Mouse (Mus musculus) naive thymus-derived CD4-positive, alpha-beta T cell, adult 2 months (primary cell): ENCODE measurements around the gene Tmem9.

ENCODE experiments used
- DNase-seq: peaks from one replicate; pipeline ENCODE4 v3.0.0-alpha.2; 2011; ENCODE audit warnings: low read depth

Gene Tmem9

DNA sequence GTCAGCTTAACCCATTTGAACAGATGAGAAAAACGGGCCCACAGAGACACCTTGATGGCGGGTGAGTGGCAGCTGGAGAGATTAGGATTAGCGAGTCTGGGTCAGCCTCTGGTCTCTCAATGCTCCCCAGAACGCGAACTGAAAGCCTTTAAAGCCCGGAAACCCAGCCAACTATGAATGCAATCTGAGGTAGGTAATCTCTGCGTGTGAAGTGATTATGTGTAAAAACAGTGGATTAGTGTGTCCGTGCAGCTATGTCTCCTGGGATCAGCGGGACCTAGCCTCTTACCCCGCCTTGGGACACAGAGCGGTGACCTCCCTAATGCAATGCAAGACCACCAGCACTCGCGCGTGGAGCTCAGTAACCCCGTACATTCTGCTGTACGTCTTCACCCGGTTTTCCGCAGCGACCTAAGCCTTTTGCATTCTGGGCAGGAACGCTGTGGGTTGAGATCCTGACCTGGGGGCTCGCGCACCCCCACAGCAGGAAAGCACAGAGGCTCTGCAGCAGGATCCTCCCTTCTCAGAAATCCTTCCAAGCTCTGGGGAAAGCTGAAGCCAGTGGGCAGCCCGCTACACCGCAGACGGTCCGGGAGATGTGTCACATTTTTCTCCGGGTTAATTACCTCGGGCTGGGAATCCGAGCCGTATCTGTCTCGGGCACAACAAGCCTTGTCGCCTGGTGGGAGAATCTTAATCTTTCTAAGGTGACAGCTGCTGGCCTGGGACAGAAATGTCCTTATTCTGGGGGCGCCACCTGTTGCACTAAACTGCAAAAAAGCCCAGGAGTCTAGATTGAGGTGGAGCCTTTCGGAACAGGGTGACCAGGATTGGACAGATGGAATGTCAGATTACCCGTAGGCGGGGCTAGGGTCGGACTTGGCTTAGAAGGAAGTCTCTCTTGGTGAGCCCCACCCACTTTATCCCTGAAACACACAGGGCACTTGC lies at the start of gene Tmem9:
Gene Tmem9, plus strand, starts transcription at position 940 of the 948 bp plus-strand sequence.
- peak; percentile 18 for DNase-seq

GRCm38 (mm10) chr1:135958483-135958882 lies 49.5 kb upstream of the Tmem9 start:
- DNase-seq, result peak; percentile 59

- no peak for DNase-seq
These were observed 44.8 kb upstream of the Tmem9 start for GRCm38 (mm10) chr1:135963177-135963576.

DNA sequence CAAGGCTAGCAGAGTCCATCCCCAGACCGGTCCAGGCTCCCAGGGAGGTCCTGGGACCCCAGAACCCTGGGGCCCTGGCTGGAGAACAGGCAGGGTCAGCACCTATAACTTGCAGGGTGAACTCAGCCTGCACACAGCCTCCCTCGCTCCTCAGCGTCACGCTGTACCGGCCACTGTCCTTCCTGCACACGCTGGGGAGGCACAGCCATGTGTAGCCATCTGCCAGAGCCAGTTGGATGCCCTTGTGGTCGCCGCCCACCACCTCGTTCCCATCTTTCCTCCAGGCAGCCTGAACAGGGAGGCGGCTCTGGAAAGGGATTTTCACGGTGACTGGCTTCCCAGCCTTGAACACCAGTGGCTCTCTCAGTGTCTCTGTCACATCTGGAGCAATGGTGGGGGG lies 43.4 kb upstream of the Tmem9 start:
- DNase-seq, result no peak

DNA sequence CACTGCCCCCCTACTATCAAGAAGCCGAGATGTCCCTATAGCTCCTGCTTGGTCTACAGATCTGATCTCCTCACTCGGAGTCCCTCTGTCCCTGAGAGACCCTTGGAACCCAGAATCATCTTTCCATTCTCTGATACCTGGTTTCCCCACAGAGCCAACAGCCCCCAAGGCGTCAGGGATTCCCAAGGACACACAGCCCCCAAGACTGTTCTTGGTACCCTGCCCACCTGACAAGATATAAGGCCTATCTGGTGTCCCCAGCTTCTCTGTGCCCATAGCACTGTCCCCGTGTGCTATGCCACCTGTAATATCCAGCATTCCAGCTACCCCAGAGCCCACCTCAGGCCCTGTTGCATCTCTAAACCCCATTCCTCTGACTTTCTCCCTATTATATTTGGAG lies 40.2 kb upstream of the Tmem9 start:
- DNase-seq, result no peak

DNA sequence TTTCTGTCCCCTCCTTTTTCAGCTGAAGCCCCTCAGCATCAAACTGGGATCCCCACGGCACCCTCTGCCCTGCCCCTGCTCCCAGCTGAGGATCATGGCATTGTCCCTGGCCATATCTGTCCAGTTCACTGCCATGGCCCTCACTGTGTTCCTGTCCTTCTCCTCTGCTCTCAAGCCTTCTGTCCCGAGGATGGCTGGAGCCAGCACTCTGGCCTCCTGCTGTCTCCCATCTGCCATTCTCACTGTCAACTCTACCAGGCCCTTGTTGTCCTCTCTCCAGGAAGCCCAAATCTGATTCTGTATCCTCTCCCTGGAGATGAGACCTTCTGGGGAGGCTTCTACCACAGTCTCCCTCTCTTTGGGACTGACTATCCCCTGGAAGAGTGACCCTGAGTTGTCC lies 37.5 kb upstream of the Tmem9 start:
- no peak for DNase-seq

DNA sequence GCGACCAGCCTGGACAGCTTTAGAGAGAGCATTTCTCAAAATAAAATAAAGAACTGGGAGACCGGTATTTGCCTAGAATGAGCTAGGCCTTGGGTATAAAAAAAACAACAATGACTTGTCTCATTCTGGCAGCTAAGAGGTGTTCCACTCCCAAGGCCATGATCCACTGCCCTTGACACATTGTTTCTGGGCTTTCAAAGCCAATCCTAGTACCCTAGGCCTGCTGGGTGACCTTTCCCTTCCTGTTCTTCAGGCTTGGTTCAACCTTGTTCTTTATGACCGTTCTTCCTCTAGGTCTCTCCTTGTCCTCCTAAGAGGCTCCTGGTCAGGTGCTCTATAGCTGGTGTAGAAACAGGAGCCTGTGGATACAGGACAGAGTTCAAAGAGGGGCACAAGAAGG lies 35.4 kb upstream of the Tmem9 start:
- DNase-seq, result no peak

- DNase-seq, result no peak
These were observed 23.8 kb upstream of the Tmem9 start for GRCm38 (mm10) chr1:135984105-135984504.

DNA sequence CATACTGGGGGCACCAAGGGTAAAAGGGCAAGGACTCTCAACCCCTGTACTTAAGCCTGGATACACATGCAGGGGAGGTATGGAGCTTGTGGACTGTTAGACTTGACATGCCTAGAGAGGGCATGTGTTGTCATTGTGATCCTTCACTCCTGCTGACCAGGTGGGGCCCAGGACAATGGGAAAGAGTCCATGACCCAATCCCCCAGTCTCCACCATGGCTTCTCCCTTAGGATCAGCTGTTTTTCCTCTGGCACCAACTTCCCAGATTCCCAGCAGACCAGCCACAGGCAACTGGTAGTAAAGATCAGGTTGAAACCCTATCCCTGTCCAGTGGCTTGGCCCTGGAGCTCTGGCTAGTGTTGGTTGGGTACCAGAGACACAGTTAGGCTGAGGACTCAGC lies 18.1 kb upstream of the Tmem9 start:
- no peak for DNase-seq

DNA sequence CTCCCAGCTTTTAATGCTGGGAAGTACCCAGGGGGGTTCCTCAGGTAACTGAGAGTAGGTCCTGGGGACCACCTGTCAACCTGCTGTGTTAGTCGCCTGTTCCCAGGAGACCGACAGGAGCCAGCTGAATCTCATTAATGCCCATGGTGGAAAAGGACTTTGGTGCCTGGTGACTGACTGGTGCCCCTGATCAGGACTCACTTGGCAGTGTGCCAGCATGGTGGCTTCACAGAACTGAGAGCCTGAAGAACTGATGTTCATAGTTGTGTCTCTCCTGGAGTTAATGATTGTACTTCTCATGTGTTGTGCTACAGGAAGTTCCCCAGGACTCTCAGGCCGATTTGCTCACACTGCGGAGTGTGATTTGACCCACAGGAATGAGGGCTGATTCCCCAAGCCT lies 14.5 kb upstream of the Tmem9 start:
- no peak for DNase-seq

DNA sequence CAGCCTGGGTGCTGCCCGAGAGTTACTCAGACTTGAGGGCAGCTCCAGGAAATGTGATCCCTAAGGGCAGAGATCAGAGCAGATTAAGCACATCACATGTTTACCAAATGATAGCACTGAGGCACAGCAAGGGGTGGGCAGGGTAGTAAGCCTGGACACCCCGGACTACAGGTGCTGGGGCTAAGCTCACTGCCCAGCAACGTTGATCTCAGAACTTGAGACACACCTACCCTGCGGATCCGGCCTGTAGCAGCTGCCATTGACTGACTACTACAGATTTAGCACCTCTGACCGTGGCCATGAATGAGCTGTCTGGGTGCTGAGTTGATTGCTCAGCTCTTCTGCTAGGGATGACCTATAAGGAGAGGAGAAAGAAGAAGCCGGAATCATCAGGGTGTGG lies 10.4 kb upstream of the Tmem9 start:
- DNase-seq, result no peak

DNA sequence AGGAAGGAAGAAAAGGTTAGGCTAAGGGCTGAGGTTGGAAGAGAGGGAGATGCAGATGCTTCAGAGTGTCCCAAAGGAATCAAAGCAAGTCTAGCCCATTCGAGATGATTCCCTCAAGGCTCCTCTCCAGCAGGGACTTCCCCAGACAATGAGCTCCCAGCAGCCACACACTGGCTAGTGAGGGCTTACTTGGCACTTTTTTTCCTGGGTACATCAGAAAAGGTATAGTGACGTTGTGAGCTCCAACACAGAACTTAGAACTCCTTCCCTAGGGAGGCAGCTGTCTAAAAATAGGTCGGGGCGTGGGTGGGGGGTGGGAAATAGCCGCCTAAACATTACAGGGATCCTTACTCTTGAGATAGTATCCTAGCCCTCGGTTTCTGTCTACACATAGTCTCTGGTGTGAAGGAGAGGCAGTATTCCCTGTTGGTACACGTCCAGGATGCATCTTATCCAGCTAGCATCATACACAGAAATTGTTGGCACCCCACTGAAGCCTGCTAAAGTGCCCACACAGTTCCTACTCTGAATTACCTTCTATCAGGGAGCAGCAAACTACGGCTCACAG lies 8.1 kb upstream of the Tmem9 start:
- DNase-seq, result no peak

DNA sequence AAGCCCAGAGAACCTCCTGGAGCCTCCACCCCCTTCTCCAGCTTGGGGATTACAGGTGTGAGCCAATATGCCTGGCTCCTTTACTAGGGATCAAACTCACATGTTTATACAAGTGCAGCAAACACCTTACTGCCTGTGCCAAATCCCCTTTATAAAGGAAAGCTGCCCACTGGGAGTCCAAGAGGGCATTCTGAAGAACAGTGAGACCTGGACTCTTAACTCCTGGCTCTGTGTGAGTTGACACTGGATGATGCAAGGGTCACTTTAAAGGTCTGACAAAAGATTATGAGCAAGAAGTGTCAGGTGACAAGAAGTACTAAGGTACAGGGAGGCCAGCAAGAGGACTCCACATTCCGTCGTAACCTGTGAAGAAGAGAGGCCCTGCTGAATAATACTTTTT lies 6.5 kb upstream of the Tmem9 start:
- DNase-seq, result no peak

DNA sequence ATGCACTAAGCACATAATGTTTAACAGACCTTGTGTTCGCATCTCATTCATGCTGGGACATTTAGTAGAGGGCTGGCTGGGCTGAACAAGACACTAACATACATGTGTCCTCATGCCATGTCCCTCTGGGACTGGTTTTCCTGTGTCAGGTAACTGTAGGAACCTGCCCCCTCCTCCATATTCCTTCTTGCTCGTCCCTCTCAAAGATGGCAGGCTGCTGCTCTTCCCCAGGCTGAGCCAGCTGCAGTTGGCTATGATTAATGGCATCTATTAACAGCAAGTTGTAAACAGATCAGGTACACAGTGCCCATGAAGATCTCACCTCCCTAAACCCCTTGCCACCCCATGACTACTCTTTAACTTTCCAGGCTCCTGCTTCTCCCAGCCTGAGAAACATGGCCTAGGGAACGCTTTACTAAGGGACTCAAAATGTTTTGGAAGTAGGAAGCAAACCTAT lies 1.6 kb upstream of the Tmem9 start, which contains the start of gene Igfn1:
Gene Igfn1, minus strand, starts transcription at position 51 of the 457 bp plus-strand sequence.
- DNase-seq, result no peak

- DNase-seq, result no peak
These were observed 196 bp downstream of the Tmem9 start for GRCm38 (mm10) chr1:136008159-136008533.

DNA sequence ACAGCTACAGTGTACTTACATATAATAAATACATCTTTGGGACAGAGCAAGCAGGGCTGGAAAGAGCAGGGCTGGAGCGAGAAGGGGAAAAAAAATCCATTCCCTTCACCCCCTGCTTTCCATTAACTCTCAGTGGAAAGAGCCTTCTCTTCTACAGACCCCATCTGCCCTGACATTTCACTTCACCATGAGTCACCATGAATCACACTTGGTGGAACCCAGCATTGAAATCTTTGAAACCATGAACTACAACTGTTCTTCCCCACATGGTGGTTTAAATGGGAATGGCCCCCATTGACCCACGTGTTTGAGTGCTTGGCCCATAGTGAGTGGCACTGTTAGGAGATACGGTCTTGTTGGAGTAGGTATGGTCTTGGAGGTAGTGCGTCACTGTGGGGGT lies 2.3 kb downstream of the Tmem9 start:
- DNase-seq, result no peak

DNA sequence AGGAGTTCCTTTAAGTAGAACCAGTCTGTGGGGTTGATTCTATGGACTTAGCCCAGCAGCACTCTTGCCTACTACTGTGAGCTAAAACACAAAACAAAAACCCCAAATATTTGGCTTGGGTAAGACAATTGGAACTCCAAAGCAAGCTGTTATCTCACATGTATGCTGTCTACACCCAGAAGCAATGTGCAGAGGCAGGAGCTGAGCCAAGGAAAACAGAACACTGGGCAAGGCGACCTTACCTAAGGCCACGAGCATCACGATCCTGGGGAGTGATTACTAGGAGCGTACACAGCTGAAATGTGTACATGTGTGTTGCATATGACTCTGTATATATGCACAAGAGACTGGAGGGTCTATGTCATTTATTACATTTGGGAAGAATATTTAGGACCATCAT lies 5.6 kb downstream of the Tmem9 start:
- no peak for DNase-seq

GRCm38 (mm10) chr1:136014796-136015502 lies 7.0 kb downstream of the Tmem9 start:
- DNase-seq, result no peak

DNA sequence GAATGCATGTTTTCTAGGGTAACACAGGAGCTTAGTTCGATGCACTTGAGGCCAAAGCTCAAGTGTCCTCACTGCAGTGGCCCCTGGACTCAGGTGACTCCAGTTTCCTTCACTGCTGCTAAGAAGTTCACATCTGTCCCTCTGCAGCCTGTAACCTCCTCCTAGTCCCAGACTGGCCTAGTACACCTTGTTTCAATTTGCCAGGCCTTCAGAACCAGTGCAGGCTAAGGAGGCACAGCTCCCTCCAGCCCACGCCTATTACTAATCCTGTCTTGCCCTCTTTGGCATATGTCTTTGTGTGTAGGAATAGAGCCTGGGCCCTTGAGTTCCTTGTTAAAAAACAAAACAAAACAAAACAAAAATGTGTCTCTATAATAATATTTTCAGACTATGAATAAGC lies 9.4 kb downstream of the Tmem9 start:
- no peak for DNase-seq

DNA sequence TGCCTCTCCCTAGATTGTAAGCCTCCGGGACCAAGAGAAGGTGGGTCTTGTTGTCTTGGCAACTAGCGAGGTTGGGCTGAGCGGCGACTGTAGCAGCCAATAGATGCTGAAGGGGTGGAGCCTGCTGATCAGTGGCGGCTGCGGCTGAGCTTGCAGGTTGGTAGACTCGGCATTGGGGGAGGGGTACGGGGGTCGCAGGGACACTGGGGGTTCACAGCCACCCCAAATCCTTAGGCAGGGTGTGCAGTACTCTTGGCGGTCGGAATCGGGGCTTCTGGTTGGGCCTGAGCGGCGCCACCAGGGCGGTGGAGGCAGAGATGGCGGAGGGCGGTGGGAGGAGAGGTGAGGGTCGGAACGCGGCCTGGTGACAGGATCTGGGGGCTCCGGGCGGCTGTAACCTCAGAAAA lies 10.0 kb downstream of the Tmem9 start:
- DNase-seq, result peak; percentile 88

GRCm38 (mm10) chr1:136018390-136019189 lies 10.6 kb downstream of the Tmem9 start:
- peak; percentile 53 for DNase-seq

- no peak for DNase-seq
These were observed 22.3 kb downstream of the Tmem9 start for GRCm38 (mm10) chr1:136030201-136030600.
